Mouse (Mus musculus) Muller cell, postnatal 12 days (primary cell): ENCODE measurements around the gene Crot.
"Not testable (repeated sequence)": the region's sequence is repeated elsewhere in the genome, so short reads cannot be mapped to it uniquely, and the experiment has no call there.

ENCODE experiments used
- DNase-seq: peaks from one replicate; pipeline ENCODE4 v3.0.0-alpha.2; 2015; ENCODE audit errors: inconsistent ontology term

Crot gene

DNA sequence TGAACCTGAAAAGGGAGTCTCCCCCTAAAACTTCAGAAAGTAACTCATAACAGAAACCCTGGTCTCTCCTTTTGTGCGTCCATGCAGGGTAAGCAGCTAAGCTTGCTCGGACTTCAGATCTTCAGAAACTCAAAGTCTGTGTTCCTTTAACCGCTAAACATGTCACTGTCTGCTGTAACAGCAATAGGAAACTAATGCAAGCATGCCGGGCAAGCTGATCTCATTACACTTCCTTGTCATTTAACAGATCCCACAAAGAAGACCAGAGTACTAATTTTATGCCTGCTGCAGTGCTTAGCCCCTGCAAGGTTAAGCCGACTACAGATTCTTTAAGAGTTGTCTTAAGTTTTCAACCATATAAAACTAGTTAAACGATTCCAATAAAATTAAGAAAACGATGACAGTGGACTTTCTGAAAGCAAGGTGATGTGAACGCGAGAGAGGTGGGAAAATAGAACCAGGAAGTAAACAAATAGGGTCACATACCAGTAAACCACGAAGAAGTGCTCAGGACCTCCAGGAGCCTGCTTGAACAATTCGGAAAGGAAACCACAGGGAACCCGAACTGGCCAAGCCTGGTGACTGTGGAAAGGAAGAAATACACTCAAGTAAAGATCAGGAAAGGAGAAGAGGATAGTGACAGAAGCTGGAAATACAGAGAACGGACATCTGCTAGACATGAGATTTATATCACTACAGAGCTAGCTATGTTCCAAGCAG is 998 bp downstream of the Crot start:
- DNase-seq, result peak; percentile 27

DNA sequence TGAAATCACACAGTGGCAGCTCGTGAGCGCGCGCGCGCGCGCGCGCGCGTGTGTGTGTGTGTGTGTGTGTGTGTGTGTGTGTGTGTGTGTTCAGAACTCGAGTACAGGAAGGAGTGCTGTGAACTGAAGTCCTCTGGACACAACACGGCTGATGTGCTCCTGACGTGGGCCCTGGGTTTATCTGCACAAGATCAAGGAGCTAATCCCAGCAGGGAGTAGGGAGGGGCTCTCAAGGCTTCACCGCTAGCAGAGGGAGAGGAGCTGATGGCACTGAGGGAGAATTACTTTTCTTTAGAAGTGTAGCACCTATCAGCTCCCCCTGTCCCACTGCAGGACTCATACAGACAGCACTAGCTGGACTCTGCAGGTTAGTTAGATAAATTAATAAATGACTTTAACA is 5.5 kb downstream of the Crot start:
- no peak for DNase-seq

DNA sequence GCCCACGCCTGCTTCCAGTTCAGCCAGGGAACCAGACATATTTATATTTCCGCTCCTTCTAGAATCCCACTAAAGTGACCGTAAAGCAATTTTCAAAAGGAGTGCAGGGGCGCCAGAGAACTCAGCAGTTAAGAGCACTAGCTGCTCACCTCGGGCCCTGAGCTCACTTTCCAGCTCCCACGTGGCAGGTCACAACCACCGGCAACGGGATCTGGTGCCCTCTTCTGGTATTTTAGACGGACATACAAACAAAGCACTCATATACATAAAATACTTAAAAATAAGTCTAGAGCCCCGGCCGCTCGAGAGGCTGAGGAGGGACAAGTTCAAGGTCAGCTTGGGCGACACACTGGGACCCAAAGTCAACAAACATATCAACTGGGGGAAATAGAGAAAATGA is 6.6 kb downstream of the Crot start:
- no peak for DNase-seq

DNA sequence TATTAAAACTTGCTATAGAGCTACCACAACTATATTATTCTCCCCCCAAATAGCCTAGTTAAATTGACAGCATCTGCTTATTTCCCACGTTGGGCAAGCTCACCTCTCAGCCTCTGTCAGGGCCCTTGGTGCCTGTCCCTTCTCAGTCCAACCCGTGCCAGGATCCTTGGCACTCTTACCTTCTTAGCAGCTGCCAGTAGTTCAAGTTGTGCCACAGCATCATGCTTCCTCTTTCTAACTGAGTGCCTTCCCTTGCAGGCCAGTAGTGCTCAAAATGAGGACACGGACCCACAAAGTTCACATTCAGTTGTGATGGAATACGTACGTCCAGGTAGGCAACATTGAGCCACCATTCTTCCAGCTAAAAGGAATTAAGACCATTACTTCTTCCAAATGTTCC is 9.2 kb downstream of the Crot start:
- DNase-seq, result no peak

DNA sequence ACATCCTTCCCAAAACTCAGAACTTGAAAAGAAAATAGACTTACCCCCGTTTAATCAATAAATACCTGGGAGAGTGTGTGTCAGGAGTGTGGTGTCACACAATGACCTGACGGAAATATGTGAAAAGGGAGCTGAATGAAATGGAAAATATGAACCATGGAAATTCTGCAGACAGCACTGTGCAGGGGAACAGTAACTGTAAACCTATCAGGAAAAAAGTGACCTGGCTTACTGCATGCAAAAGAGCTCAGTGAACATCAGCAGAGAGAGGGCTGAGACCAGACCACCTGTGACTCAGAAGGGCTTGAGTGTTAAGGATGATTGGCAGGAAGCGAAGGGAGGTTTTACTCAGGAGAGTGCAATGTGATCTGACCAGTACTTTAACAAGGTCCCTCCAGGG is 11.7 kb downstream of the Crot start:
- DNase-seq, result no peak

DNA sequence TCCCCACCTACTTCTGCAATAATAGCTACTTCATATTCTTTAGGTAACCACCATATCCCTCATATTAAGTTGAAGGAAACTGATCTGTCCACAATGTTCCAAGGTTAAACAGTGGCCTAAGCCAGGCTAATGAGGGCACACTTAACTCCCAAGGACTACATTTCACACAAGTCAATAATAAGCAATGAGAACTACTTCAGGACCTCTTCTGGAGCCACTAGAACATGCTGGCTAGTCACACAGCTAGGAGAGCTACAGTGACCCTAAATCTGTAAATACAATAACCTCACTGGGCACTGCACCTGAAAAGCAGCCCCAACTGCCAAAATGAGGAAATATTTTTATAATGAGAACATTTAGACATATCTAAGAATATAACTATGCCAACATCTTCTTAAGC is 22.4 kb downstream of the Crot start:
- no peak for DNase-seq

DNA sequence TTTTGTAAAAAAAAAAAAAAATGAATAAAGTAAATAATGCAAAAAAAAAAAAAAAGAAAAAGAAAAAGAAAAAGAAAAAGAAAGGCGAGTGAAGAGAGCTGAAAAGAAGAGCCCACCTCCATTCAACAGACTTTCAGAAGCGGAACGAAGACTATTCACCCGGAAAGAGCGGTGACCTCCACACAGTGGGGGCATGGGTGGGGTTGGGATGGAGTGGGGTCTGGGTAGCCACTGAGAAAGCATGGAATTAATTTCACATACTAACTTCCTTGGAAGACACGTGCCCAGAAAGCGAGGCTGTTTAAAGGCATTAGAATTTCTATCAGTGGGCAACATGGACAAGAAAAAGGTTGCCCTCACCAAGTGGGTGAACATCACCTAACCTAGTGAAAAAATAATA is 24.8 kb downstream of the Crot start:
- no peak for DNase-seq

DNA sequence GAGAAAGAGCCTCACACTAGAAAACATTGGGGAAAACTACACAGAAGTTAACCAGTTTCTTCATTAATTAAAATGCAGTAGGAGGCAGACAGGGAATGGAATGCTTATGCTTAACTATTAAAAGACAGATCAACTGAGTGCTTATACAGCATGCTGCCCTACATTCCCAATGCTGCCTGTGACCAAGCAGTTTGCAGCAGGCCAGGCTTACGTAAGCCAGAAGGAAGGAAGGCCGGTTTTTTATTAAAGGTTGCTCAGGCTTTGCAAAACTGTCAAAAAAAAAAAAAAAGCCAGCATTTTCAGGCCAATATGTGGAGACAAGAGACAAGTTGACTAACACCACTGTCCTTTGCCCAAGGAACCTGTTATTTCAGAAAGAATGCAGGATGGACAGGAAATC is 26.4 kb downstream of the Crot start:
- DNase-seq, result peak; percentile 16

DNA sequence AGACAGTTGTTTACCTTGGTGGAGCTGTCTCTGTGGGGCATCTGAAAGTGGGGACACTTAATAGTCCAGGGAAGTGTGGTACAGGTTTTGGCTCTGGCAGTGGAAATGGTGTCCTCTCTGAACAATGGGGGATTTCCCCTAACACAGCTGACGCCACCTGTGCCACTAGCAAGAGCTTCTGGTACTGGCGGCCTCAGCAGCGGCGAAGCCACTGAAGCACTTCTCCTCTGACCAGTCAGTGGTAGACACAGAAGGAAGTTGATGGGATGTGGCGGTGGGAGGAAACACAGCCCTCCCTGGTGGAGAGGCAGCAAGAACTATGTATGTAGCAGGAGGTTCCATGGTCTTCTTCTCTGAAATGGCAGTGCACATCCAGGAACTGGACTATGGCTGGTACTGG is 32.6 kb downstream of the Crot start:
- no peak for DNase-seq

DNA sequence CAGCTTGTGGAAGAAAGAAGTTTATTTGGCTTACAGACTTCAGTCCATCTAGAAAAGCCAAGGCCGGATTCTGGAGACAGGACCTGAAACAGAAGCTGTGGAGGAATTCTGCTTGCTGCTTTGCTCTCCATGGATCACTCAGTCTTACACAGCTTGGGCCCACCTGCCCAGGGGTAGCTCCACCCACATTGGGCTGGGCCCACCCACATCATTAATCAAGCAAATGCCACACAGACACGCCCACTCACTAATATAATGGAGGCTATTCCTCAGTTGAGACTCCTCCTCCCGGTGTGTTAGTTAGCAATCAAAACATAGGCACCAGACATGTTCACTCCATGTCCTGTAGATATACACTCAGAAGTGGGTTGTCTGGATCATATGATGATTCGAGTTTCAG is 36.6 kb downstream of the Crot start:
- DNase-seq, result no peak

DNA sequence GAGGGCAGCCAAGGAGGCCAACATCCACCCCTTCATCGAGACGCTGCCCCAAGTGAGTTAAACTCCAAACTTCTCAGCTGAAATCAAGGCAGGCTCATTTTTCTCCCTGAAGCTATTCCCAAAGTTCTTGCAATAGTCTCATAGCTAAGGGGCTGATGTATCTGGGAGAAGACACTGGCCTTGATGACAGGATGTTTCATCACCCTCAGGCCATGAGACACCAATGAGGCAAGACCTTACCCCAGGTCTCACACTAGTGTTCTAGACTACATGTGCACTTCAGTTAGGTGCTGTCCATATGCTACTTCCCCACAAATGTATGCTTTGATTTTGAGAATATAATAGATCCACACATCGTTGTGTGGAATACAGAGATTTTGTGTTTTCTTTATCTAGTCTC is 41.6 kb downstream of the Crot start:
- no peak for DNase-seq

DNA sequence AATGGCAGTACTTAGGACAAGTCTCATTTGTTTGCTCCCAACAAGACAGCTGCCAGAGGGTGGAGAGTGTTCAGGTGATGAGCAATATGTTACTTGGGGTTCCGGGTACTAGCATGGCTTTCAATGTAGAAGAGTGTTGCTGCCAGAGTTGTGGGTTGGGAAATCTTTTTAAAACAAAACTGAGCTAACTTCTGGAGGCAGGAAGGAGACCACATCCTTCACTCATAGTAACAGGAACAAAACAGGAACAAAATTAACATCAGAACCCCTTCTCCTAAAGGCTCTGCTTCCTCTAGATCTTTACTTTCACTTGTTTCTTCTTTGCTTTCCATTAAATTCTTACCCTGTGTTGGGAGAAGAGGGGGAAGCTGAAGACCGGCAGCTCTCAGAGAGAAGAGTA is 43.5 kb downstream of the Crot start:
- no peak for DNase-seq

DNA sequence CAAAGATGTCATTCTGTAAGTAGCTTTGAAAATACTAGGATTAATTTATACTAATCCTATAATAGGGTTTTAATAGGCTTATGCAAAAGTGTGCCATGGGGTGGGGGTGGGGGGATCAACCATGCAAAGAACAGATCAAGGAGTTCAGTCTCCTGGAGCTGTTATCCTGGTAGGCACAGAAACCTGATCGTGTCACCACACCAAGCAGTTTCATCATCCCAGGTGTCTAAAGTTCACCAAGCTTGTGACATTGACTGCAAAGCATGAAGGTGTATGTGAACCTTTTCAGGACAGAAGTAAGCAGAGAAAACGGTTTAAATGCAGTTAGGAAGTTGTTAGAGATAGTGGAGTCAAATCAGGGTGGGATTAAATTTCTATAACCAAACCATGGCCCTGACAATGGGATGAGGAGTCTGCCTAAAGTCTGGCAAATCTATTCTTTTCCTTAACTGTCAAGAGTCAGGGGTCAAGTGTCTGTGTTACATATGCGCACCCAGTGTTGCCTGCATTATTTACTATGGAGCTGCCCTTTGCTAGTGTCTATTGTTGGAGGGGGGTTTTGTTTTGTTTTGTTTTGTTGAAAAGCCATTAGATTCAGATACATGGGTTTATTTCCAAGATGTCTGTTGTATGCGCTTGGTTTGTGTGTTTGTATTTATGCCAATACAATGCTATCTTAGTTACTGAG is 49.6 kb downstream of the Crot start:
- DNase-seq, result no peak

DNA sequence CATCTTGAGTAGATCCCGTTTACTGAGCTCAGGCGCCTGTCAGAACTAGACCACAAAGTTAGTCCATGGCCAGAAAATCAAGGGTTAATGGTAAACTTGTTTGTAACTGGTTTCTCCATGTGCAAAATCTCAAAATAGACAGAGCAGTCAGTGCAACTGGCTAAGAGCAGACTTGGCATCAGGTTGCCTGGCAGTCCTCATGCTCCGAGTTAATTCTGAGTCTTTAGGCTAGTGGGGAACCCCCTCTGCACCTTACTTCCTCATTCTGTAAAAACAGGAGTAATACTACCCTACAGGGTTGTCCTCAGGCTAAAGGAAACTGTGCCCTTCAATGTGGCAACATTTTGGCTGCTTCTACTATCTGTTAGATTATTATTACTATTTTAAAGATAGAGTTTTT is 53.3 kb downstream of the Crot start:
- DNase-seq, result no peak

DNA sequence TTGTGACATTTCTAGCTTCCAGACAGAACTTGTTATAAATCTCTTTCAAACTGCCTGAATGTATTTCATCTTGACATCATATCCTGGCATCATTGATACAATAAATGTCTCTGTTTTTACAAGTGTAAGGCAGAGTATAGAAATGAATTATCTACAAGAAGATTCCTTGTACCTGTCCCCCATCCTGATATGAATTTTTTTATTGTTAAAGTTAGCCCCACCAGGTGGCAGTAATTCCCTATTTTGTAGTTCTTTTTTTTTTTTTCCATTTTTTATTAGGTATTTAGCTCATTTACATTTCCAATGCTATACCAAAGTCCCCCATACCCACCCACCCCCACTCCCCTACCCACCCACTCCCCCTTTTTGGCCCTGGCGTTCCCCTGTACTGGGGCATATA is 55.9 kb downstream of the Crot start:
- DNase-seq, result not testable (repeated sequence)

DNA sequence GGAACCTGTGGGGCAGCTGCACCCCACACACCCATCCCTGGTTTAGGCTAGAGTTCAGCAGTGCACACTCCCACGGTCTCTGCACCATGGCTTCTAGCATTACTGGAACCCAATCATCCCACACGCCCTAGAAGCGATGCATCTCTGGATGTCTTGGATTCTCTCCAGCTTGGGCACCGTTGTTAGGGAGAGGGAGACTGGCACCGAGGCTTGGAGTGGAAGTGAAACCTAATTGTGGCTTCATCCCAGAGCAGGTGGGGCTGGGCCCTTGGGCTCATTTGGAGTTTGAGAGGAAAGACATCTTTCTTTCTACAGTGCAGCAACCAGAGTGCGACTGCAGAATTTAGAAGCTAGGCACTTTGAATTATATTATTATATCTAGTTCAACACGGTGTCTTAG is 59.2 kb downstream of the Crot start:
- no peak for DNase-seq

DNA sequence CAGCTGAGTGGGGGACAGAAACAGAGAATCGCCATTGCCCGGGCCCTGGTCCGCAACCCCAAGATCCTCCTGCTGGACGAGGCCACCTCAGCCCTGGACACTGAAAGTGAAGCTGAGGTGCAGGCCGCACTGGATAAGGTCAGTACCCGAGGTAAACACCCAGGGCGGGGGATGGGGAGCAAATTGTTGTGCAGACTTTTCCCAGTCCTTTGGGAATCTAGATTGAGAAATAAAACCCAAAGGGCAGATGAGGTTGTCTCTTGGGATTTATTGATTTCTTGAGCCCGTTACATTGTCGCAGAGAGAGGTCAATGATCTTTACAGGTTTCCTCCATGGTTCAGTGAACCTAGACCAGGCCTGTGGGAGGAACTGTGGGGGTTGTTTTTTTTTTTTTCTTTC is 68.7 kb downstream of the Crot start:
- DNase-seq, result no peak

DNA sequence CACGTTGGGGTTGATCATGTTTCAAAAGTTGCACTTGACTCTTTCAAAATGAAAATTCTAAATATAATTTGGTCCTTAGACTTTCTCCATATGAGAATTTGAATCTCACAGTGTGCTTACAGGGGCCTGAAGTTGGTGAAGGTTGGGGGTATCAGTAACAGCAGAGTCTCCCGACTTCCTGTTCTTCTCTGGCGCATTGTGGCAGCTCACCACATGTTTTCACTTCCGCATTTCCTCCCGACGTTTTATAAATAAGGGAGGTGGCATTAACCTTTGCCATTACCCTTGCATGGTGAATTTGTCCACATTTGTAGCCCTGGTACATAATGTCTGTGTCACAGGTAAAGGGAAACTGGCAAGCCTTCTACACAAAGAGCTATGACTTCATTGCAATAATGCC is 80.1 kb downstream of the Crot start:
- no peak for DNase-seq

DNA sequence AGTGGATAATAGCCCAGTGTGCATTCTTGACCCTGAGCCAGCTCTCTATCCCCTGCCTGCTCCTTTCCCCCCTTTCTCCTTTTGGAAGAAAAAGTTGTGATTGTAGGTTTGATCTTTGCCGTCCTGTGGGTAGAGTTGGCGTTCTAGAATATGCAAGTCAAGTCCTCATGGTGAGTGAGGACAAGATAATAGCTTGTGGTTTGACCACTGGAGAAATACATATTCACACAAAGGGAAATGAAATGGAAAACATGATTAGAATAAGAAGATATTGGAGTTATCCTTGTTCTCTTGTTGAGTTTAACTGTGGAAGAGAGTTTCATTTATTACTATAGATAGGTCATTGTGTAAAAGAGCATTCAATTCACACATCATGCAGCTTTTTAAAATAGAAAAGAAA is 80.7 kb downstream of the Crot start:
- DNase-seq, result no peak
